Mouse (Mus musculus): ENCODE results near the gene Adamts7. TPM values are rescaled to one million over a fixed set of nuclear protein-coding genes. Genes with fewer than 3 reads are reported as not detected.

Adamts7 gene
- polyA plus RNA-seq, 1 experiment: 4.6 TPM

GRCm38 (mm10) chr9:90122246-90122740 is 40.6 kb upstream of the Adamts7 start:
- Histone ChIP-seq H3K4me3 (ENCODE audit: extremely low read depth, insufficient read depth, insufficient read length) (no peak overlapping the region), H3K27ac (ENCODE audit: insufficient read depth, low read length) (no peak overlapping the region), H3K27me3 (ENCODE audit: control insufficient read depth, insufficient read depth, low read length) (no peaks in the 10 kb centered on the region), H3K4me1 (ENCODE audit: control insufficient read depth, insufficient read depth, insufficient read length) (no peaks in the 10 kb centered on the region), H3K36me3 (ENCODE audit: control insufficient read depth, insufficient read depth, low read length) (no peaks in the 10 kb centered on the region)
- WGBS: 82% methylated on average over 4 of the region's 4 CpGs
- DNase-seq (ENCODE audit: low read depth in 1 of 2, low spot score in 2 of 2): no peak
- TF ChIP-seq POLR2A (IDR thresholded peaks at IDR 0.05; ENCODE audit: low read depth, low read length): no peak
- TF ChIP-seq CTCF (IDR thresholded peaks at IDR 0.05; ENCODE audit: extremely low read depth, insufficient read depth, insufficient read length, insufficient replicate concordance): no peak

GRCm38 (mm10) chr9:90124156-90124872 is 38.6 kb upstream of the Adamts7 start:
- Histone ChIP-seq H3K27me3 (ENCODE audit: control insufficient read depth, insufficient read depth, low read length) (no peaks in the 10 kb centered on the region), H3K4me3 (ENCODE audit: extremely low read depth, insufficient read depth, insufficient read length) (no peak overlapping the region), H3K27ac (ENCODE audit: insufficient read depth, low read length) (no peak overlapping the region), H3K36me3 (ENCODE audit: control insufficient read depth, insufficient read depth, low read length) (no peaks in the 10 kb centered on the region), H3K4me1 (ENCODE audit: control insufficient read depth, insufficient read depth, insufficient read length) (no peaks in the 10 kb centered on the region)
- 86% methylated on average over 11 of the region's 11 CpGs for WGBS
- TF ChIP-seq POLR2A (IDR thresholded peaks at IDR 0.05; ENCODE audit: low read depth, low read length) (no peak), CTCF (IDR thresholded peaks at IDR 0.05; ENCODE audit: extremely low read depth, insufficient read depth, insufficient read length, insufficient replicate concordance) (no peak)
- no peak for DNase-seq (ENCODE audit: low read depth in 1 of 2, low spot score in 2 of 2)

GRCm38 (mm10) chr9:90124873-90125245 is 38.0 kb upstream of the Adamts7 start:
- no peak overlapping the region for H3K4me3 ChIP-seq (ENCODE audit: extremely low read depth, insufficient read depth, insufficient read length)
- 83% methylated on average over 8 of the region's 8 CpGs for WGBS
- H3K4me1 ChIP-seq (ENCODE audit: control insufficient read depth, insufficient read depth, insufficient read length): no peaks in the 10 kb centered on the region
- no peak for DNase-seq (ENCODE audit: low read depth in 1 of 2, low spot score in 2 of 2)
- no peaks in the 10 kb centered on the region for H3K27me3 ChIP-seq (ENCODE audit: control insufficient read depth, insufficient read depth, low read length)
- TF ChIP-seq CTCF (IDR thresholded peaks at IDR 0.05; ENCODE audit: extremely low read depth, insufficient read depth, insufficient read length, insufficient replicate concordance): no peak
- no peak for TF ChIP-seq POLR2A (IDR thresholded peaks at IDR 0.05; ENCODE audit: low read depth, low read length)
- H3K27ac ChIP-seq (ENCODE audit: insufficient read depth, low read length): no peak overlapping the region
- no peaks in the 10 kb centered on the region for H3K36me3 ChIP-seq (ENCODE audit: control insufficient read depth, insufficient read depth, low read length)

GRCm38 (mm10) chr9:90125416-90126099 is 37.3 kb upstream of the Adamts7 start:
- TF ChIP-seq POLR2A (IDR thresholded peaks at IDR 0.05; ENCODE audit: low read depth, low read length) (no peak), CTCF (IDR thresholded peaks at IDR 0.05; ENCODE audit: extremely low read depth, insufficient read depth, insufficient read length, insufficient replicate concordance) (no peak)
- no peak overlapping the region for H3K27ac ChIP-seq (ENCODE audit: insufficient read depth, low read length)
- no peaks in the 10 kb centered on the region for H3K4me1 ChIP-seq (ENCODE audit: control insufficient read depth, insufficient read depth, insufficient read length)
- DNase-seq (ENCODE audit: low read depth in 1 of 2, low spot score in 2 of 2): no peak
- peak overlapping the region; percentile 7; the same call in 1 of the 2 replicates for H3K4me3 ChIP-seq (ENCODE audit: extremely low read depth, insufficient read depth, insufficient read length)
- 33% methylated on average over 7 of the region's 7 CpGs for WGBS
- no peaks in the 10 kb centered on the region for H3K27me3 ChIP-seq (ENCODE audit: control insufficient read depth, insufficient read depth, low read length)
- H3K36me3 ChIP-seq (ENCODE audit: control insufficient read depth, insufficient read depth, low read length): no peaks in the 10 kb centered on the region

- DNase-seq (ENCODE audit: low read depth in 1 of 2, low spot score in 2 of 2): peak; percentile 77 to 83
- Histone ChIP-seq H3K4me3 (ENCODE audit: extremely low read depth, insufficient read depth, insufficient read length) (peak overlapping the region; percentile 7), H3K27me3 (ENCODE audit: control insufficient read depth, insufficient read depth, low read length) (no peaks in the 10 kb centered on the region), H3K4me1 (ENCODE audit: control insufficient read depth, insufficient read depth, insufficient read length) (no peaks in the 10 kb centered on the region), H3K27ac (ENCODE audit: insufficient read depth, low read length) (no peak overlapping the region), H3K36me3 (ENCODE audit: control insufficient read depth, insufficient read depth, low read length) (no peaks in the 10 kb centered on the region)
- WGBS: 1% methylated on average over 30 of the region's 30 CpGs
- TF ChIP-seq CTCF (IDR thresholded peaks at IDR 0.05; ENCODE audit: extremely low read depth, insufficient read depth, insufficient read length, insufficient replicate concordance): peak; percentile 49; the same call in 1 of the 2 replicates
- TF ChIP-seq POLR2A (IDR thresholded peaks at IDR 0.05; ENCODE audit: low read depth, low read length): no peak
These were observed 36.4 kb upstream of the Adamts7 start for GRCm38 (mm10) chr9:90126260-90127010.

GRCm38 (mm10) chr9:90127146-90127545 is 35.7 kb upstream of the Adamts7 start:
- Histone ChIP-seq H3K4me3 (ENCODE audit: extremely low read depth, insufficient read depth, insufficient read length) (no peak overlapping the region), H3K27ac (ENCODE audit: insufficient read depth, low read length) (no peak overlapping the region), H3K4me1 (ENCODE audit: control insufficient read depth, insufficient read depth, insufficient read length) (no peaks in the 10 kb centered on the region), H3K36me3 (ENCODE audit: control insufficient read depth, insufficient read depth, low read length) (no peaks in the 10 kb centered on the region), H3K27me3 (ENCODE audit: control insufficient read depth, insufficient read depth, low read length) (no peaks in the 10 kb centered on the region)
- WGBS: 74% methylated on average over 6 of the region's 6 CpGs
- TF ChIP-seq CTCF (IDR thresholded peaks at IDR 0.05; ENCODE audit: extremely low read depth, insufficient read depth, insufficient read length, insufficient replicate concordance) (no peak), POLR2A (IDR thresholded peaks at IDR 0.05; ENCODE audit: low read depth, low read length) (no peak)
- DNase-seq (ENCODE audit: low read depth in 1 of 2, low spot score in 2 of 2): no peak

Measured in spleen, adult 2 months (tissue).